Mouse (Mus musculus) cortical plate, adult 2 months (tissue): Measurements from ENCODE around the gene Fbxl22.

Experiments
- CTCF ChIP-seq: fragments of 200-500 bp; IDR thresholded peaks from 2 replicates; pipeline ENCODE4 v1.5.1; 2011; ENCODE audit warnings: mild to moderate bottlenecking, control low read depth, low read length; ENCODE audit not compliant: insufficient read depth; ENCODE audit errors: extremely low read depth
- POLR2A ChIP-seq: fragments of 200-500 bp; IDR thresholded peaks from 2 replicates; pipeline ENCODE4 v1.6.1; 2011; ENCODE audit warnings: mild to moderate bottlenecking, low read length, control low read depth; ENCODE audit not compliant: insufficient read depth; ENCODE audit errors: extremely low read depth

DNA sequence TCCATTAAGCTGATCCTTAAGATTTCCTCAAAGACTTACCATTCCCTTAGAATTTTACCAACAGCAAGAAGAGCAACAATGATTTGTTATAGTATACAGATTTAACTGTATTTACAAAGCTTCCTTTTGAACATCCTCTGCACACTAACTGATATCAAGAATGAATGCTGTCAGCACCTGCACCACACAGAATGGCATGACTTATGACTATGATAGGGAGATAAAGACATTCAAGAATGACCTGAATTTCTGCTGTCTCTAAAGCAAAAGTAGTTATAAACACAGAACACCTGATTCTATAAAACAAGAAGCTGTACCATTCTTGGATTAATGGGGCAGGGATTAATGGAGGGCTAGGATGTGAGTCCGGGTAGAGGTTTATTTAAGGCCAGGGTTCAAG, 46.3 kb upstream of the Fbxl22 start:
- no peak for TF ChIP-seq CTCF
- no peak for TF ChIP-seq POLR2A
